Mouse (Mus musculus) splenic B cell, adult 2 months (primary cell): ENCODE results near the gene Add3.

Source experiments
- DNase-seq: peaks from one replicate; pipeline ENCODE4 v3.0.0-alpha.2; 2011; ENCODE audit warnings: low read depth, low spot score
- H3K27me3 ChIP-seq: 2 replicates; pipeline ENCODE4 v1.6.1; 2012; ENCODE audit warnings: mild to moderate bottlenecking, low read length, moderate library complexity, mixed read lengths; ENCODE audit not compliant: control insufficient read depth, poor library complexity, insufficient read depth, severe bottlenecking
- H3K36me3 ChIP-seq: 2 replicates; pipeline ENCODE4 v1.6.1; 2012; ENCODE audit warnings: mild to moderate bottlenecking, low read length, moderate library complexity, mixed read lengths; ENCODE audit not compliant: control insufficient read depth, poor library complexity, insufficient read depth, severe bottlenecking

The Add3 gene

GRCm38 (mm10) chr19:53143108-53143971, 3.1 kb downstream of the Add3 start:
- peak; percentile 35 for DNase-seq
- Histone ChIP-seq H3K27me3 (no peaks in the 10 kb centered on the region), H3K36me3 (no peaks in the 10 kb centered on the region; the same call in 1 of the 2 replicates)

GRCm38 (mm10) chr19:53145075-53145474, 4.8 kb downstream of the Add3 start:
- DNase-seq: no peak
- Histone ChIP-seq H3K27me3 (no peaks in the 10 kb centered on the region), H3K36me3 (no peaks in the 10 kb centered on the region; the same call in 1 of the 2 replicates)

- no peaks in the 10 kb centered on the region for H3K27me3 ChIP-seq
- DNase-seq: no peak
- H3K36me3 ChIP-seq: no peaks in the 10 kb centered on the region; the same call in 1 of the 2 replicates
Measured at GRCm38 (mm10) chr19:53149381-53149780, 9.1 kb downstream of the Add3 start.

GRCm38 (mm10) chr19:53152451-53152850, 12.2 kb downstream of the Add3 start:
- DNase-seq: no peak
- Histone ChIP-seq H3K27me3 (no peaks in the 10 kb centered on the region), H3K36me3 (no peaks in the 10 kb centered on the region; the same call in 1 of the 2 replicates)

- Histone ChIP-seq H3K36me3 (no peaks in the 10 kb centered on the region; the same call in 1 of the 2 replicates), H3K27me3 (no peaks in the 10 kb centered on the region)
- DNase-seq: no peak
Measured at GRCm38 (mm10) chr19:53153096-53153495, 12.9 kb downstream of the Add3 start.

- DNase-seq: no peak
Measured at GRCm38 (mm10) chr19:53154156-53154555, 13.9 kb downstream of the Add3 start.

GRCm38 (mm10) chr19:53156361-53156760, 16.1 kb downstream of the Add3 start:
- H3K27me3 ChIP-seq: no peaks in the 10 kb centered on the region
- no peaks in the 10 kb centered on the region for H3K36me3 ChIP-seq
- DNase-seq: no peak

More at GRCm38 (mm10) chr19:53154156-53154555, 13.9 kb downstream of the Add3 start:
- Histone ChIP-seq H3K27me3 (no peaks in the 10 kb centered on the region), H3K36me3 (no peaks in the 10 kb centered on the region; the same call in 1 of the 2 replicates)

- no peak for DNase-seq
- H3K36me3 ChIP-seq: no peaks in the 10 kb centered on the region
- no peaks in the 10 kb centered on the region for H3K27me3 ChIP-seq
Measured at GRCm38 (mm10) chr19:53157176-53157575, 16.9 kb downstream of the Add3 start.

- H3K27me3 ChIP-seq: no peaks in the 10 kb centered on the region
- no peak for DNase-seq
- H3K36me3 ChIP-seq: no peaks in the 10 kb centered on the region
Measured at GRCm38 (mm10) chr19:53159351-53159750, 19.1 kb downstream of the Add3 start.

- no peaks in the 10 kb centered on the region for H3K27me3 ChIP-seq
Measured at GRCm38 (mm10) chr19:53162927-53163326, 22.7 kb downstream of the Add3 start.

GRCm38 (mm10) chr19:53164645-53165044, 24.4 kb downstream of the Add3 start:
- DNase-seq: no peak
- H3K27me3 ChIP-seq: no peaks in the 10 kb centered on the region
- H3K36me3 ChIP-seq: peaks cover 3% of the 10 kb centered on the region; the same call in 1 of the 2 replicates

More at GRCm38 (mm10) chr19:53162927-53163326, 22.7 kb downstream of the Add3 start:
- DNase-seq: peak; percentile 69
- H3K36me3 ChIP-seq: peaks cover 3% of the 10 kb centered on the region; the same call in 1 of the 2 replicates

- Histone ChIP-seq H3K36me3 (peaks cover 3% of the 10 kb centered on the region; the same call in 1 of the 2 replicates), H3K27me3 (no peaks in the 10 kb centered on the region)
- no peak for DNase-seq
Measured at GRCm38 (mm10) chr19:53165305-53166240, 25.3 kb downstream of the Add3 start.

GRCm38 (mm10) chr19:53166367-53166766, 26.1 kb downstream of the Add3 start:
- peaks cover 3% of the 10 kb centered on the region for H3K36me3 ChIP-seq
- no peak for DNase-seq
- H3K27me3 ChIP-seq: no peaks in the 10 kb centered on the region

GRCm38 (mm10) chr19:53168576-53168975, 28.3 kb downstream of the Add3 start:
- DNase-seq: no peak
- Histone ChIP-seq H3K27me3 (no peaks in the 10 kb centered on the region), H3K36me3 (peaks cover 3% of the 10 kb centered on the region)
